Mouse (Mus musculus) embryonic fibroblast, embryonic 13.5 days (primary cell): ENCODE results near the gene Aff3.

Source experiments
- CTCF ChIP-seq: IDR thresholded peaks from 2 replicates; pipeline ENCODE4 v1.5.1; 2011; ENCODE audit warnings: mild to moderate bottlenecking, control low read depth, low read length, moderate library complexity, borderline replicate concordance; ENCODE audit not compliant: insufficient read depth
- POLR2A ChIP-seq: IDR thresholded peaks from 2 replicates; pipeline ENCODE4 v1.6.1; 2011; ENCODE audit warnings: low read depth, mild to moderate bottlenecking, control low read depth, low read length, moderate library complexity

DNA sequence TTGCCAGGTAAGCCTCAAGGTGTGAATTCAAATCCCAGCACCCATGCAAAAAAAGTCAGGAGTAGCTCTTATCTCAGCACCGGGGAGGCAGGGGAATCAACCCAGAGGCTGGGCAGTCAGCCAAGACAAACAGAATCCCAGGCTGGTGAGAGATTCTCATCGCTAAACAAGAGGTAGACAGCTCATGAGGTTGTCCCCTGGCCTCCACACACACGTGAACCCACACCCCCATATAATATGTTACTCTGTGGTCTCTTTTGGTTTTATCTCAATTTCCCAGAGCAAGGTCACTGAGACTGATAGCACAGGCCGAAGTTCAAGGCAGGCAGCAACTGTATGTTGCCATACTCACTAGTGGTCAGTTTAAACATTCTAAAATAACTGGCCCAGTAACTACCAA is 422.2 kb downstream of the Aff3 start:
- no peak for TF ChIP-seq CTCF
- TF ChIP-seq POLR2A = no peak
